Mouse (Mus musculus) kidney, adult 2 months (tissue): ENCODE measurements around the gene Nudt12.

Experiments used
- CTCF ChIP-seq: fragments of 200-500 bp; conservative IDR thresholded peaks from 2 replicates; pipeline ENCODE4 v1.5.1; 2011; ENCODE audit warnings: low read depth, mild to moderate bottlenecking, control low read depth, low read length, moderate library complexity, mixed read lengths; ENCODE audit not compliant: insufficient read depth, insufficient read length
- POLR2A ChIP-seq: fragments of 200-500 bp; IDR thresholded peaks from one replicate; pipeline ENCODE4 v1.6.1; 2011; ENCODE audit warnings: low read depth, low read length, control low read depth

DNA sequence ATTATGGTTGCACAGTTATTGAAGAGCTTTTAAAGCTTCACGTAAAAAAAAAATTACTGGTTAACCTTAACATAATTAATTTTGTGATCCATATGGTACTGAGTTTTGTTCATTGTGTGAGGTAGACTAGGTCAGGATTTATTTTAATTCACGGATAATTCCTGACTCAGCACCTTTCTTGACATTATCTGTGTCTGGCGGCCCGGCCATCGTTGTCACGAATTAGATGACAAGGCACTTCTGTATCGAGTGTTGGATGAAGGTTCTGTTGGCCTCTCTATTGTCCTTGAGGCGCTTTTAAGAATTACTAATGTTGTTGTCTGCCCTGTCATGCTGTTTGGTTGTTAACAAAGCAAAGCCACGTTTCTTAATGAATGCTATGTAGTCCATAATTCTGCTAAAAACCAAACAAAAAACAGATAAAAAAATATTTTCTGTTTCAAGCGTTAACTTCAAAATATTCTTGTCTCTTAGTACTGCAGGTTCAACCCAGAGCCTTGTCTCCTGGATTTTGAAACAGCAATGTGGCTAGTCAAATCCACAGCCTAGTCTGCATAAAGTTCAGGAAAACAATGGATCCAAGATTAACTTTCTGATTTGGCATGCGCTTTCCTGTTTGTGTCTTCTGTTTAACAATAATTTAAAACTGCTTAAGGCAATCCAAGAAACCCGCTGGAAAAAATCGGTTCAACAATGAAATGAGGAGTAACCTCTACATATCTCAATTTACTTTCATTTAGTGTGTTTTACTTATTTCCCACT is 1.4 kb downstream of the Nudt12 start:
- TF ChIP-seq CTCF, result no peak
- TF ChIP-seq POLR2A, result no peak
